Mouse (Mus musculus) heart, embryonic 13.5 days (tissue): Measurements from ENCODE around the gene Tead2. TPM values are rescaled to one million over a fixed set of nuclear protein-coding genes. Genes with fewer than 3 reads are reported as not detected.
A peak's percentile ranks its signal among the peaks of the same experiment; 100 is the strongest.

ENCODE experiments used
- ATAC-seq: fragments of 200-750 bp; cut with Nextera tagmentation; 2 replicates; pipeline ENCODE4 v1.8.0; 2017; ENCODE audit warnings: moderate TSS enrichment; ENCODE audit not compliant: insufficient number of reproducible peaks, low FRiP score, low TSS enrichment; ENCODE audit errors: extremely low read depth
- H3K27ac ChIP-seq: fragments of 300-500 bp; sonication (generic); replicated peaks from 2 replicates; pipeline ENCODE4 v1.5.1; 2015; ENCODE audit warnings: moderate library complexity, mild to moderate bottlenecking, inconsistent platforms
- H3K27me3 ChIP-seq: fragments of 300-500 bp; sonication (generic); replicated peaks from 2 replicates; pipeline ENCODE4 v1.6.1; 2015; ENCODE audit warnings: mild to moderate bottlenecking, inconsistent platforms
- H3K36me3 ChIP-seq: fragments of 300-500 bp; sonication (generic); 2 replicates; pipeline ENCODE4 v1.6.1; 2015; ENCODE audit warnings: mild to moderate bottlenecking, inconsistent platforms
- H3K4me1 ChIP-seq: fragments of 300-500 bp; sonication (generic); 2 replicates; pipeline ENCODE4 v1.6.1; 2015; ENCODE audit warnings: inconsistent platforms
- H3K4me2 ChIP-seq: fragments of 300-500 bp; sonication (generic); 2 replicates; pipeline ENCODE4 v1.6.1; 2015; ENCODE audit warnings: inconsistent platforms, mild to moderate bottlenecking, moderate library complexity
- H3K4me3 ChIP-seq: fragments of 300-500 bp; sonication (generic); 2 replicates; pipeline ENCODE4 v1.5.1; 2015; ENCODE audit warnings: moderate library complexity, mild to moderate bottlenecking, inconsistent platforms
- H3K9ac ChIP-seq: fragments of 300-500 bp; sonication (generic); 2 replicates; pipeline ENCODE4 v1.6.1; 2015; ENCODE audit warnings: inconsistent platforms, mild to moderate bottlenecking, moderate library complexity
- H3K9me3 ChIP-seq: fragments of 300-500 bp; sonication (generic); 2 replicates; pipeline ENCODE4 v1.6.1; 2016; ENCODE audit warnings: inconsistent platforms
- WGBS: fragments of 180-500 bp; shearing (Covaris S2); methylation state at CpG from one replicate; pipeline ENCODE4 v1.1.7; 2015; ENCODE audit warnings: mixed read lengths; 5-methylcytosine and 5-hydroxymethylcytosine counted together
- polyA plus RNA-seq: library from polyadenylated mRNA; unstranded; fragments of >200 nt; fragmentation: Nextera tagmentation; extraction: Ambion mirVana; gene quantifications from 2 replicates; pipeline ENCODE4 v1.2.1, GENCODE M21; 2015

Gene Tead2
- polyA plus RNA-seq, 1 experiment from 2014 or later = 127 TPM

GRCm38 (mm10) chr7:45229459-45230203, 14.1 kb downstream of the Tead2 start:
- no peaks in the 10 kb centered on the region for H3K27me3 ChIP-seq
- no peak overlapping the region for H3K4me2 ChIP-seq
- no peak overlapping the region for H3K9ac ChIP-seq
- H3K4me3 ChIP-seq = no peak overlapping the region
- WGBS = 81% methylated on average over 7 of the region's 7 CpGs
- peaks cover 31% of the 10 kb centered on the region for H3K4me1 ChIP-seq
- ATAC-seq = no peak
- no peak overlapping the region for H3K27ac ChIP-seq
- no peaks in the 10 kb centered on the region for H3K9me3 ChIP-seq
- H3K36me3 ChIP-seq = peaks cover 88% of the 10 kb centered on the region

DNA sequence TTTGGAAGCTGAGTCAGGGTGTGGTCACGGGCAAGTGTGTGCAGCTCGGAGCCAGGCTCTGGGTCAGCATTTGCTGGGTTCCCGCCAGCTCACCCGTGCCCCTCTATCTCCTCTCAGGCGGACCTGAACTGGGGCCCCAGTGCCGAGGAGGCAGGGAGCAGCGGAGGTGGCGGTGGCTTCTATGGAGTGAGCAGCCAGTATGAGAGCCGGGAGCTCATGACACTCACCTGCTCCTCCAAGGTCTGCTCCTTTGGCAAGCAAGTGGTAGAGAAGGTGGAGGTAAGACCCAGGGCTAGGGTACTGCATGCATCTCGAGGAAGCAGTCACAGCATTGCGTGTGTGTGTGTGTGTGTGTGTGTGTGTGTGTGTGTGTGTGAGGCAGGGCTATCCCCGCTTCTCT, 15.6 kb downstream of the Tead2 start:
- H3K4me3 ChIP-seq = no peak overlapping the region
- H3K27ac ChIP-seq = no peak overlapping the region
- no peak overlapping the region for H3K4me2 ChIP-seq
- peaks cover 73% of the 10 kb centered on the region for H3K36me3 ChIP-seq
- peaks cover 46% of the 10 kb centered on the region for H3K4me1 ChIP-seq
- H3K9ac ChIP-seq = no peak overlapping the region
- H3K27me3 ChIP-seq = no peaks in the 10 kb centered on the region; the same call in 1 of the 2 replicates
- no peaks in the 10 kb centered on the region for H3K9me3 ChIP-seq
- no peak for ATAC-seq
- 81% methylated on average over 12 of the region's 12 CpGs for WGBS

DNA sequence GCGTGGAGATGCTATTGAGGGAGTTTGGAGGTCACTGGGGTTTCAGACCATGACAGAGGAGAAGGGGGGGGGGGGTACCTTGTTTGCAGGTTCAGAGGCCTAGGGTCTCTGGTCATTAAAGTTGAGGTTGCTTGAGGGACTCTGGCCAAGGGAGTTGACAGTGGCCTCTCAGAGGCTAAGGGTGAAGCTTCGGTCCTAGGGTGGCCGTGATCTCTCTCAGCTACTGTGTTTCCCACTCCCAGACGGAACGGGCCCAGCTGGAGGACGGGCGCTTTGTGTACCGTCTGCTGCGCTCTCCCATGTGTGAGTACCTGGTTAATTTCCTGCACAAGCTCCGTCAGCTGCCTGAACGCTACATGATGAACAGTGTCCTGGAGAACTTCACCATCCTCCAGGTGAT, 16.4 kb downstream of the Tead2 start:
- Histone ChIP-seq H3K9ac (no peak overlapping the region), H3K27me3 (peaks cover 6% of the 10 kb centered on the region), H3K27ac (no peak overlapping the region), H3K36me3 (peaks cover 65% of the 10 kb centered on the region), H3K4me1 (peaks cover 46% of the 10 kb centered on the region), H3K4me2 (no peak overlapping the region), H3K4me3 (no peak overlapping the region), H3K9me3 (no peaks in the 10 kb centered on the region)
- WGBS = 82% methylated on average over 11 of the region's 11 CpGs
- no peak for ATAC-seq

- WGBS = 53% methylated on average over 13 of the region's 13 CpGs
- Histone ChIP-seq H3K9me3 (no peaks in the 10 kb centered on the region), H3K4me2 (no peak overlapping the region), H3K27ac (no peak overlapping the region), H3K9ac (peak overlapping the region; percentile 56), H3K27me3 (peaks cover 13% of the 10 kb centered on the region), H3K36me3 (peaks cover 57% of the 10 kb centered on the region), H3K4me3 (no peak overlapping the region), H3K4me1 (peaks cover 46% of the 10 kb centered on the region)
- ATAC-seq = no peak
These were observed 17.3 kb downstream of the Tead2 start for GRCm38 (mm10) chr7:45232716-45233465.

DNA sequence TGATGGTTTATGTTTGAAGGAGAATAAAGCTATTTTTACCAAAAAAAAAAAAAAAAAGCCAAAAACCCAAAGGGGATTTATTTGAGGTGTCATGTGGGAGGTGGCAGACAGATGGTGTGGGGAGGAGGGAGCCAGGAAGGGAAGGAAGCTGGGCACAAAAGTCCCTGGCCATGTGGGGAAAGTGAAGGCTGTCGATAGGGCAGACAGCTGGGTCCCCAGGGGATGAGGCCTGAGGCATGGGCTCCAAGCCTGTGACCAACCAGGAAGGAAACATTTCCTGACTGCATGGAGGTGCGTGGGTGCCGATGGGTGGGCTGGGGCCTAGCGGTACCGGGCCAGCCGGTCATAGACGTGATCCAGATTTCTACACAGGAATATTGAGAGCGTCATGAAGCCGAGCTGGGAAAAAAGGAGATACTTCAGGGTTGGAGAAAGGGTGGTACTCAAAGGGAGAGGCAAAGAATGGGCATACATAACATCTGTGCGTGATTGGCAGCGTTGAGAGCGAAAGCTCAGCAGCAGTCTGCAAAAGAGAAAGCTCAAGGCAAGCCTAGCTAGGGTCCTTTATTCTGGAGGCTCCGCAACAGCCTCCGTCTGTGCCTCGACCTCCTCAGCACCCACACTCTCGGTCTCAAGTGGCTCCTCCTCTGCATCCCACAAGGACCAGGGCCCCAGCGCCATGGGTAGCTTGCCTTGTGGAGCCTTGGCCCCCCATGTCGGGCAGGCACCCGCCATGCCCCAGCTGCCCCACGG, 18.2 kb downstream of the Tead2 start:
- Histone ChIP-seq H3K9me3 (no peaks in the 10 kb centered on the region), H3K36me3 (peaks cover 49% of the 10 kb centered on the region), H3K4me1 (peaks cover 50% of the 10 kb centered on the region), H3K4me2 (peak overlapping the region; percentile 59), H3K4me3 (peak overlapping the region; percentile 38), H3K27me3 (peaks cover 21% of the 10 kb centered on the region), H3K27ac (peak overlapping the region; percentile 74; the same call in 1 of the 2 replicates), H3K9ac (peak overlapping the region; percentile 72)
- 31% methylated on average over 20 of the region's 20 CpGs for WGBS
- no peak for ATAC-seq

- peak overlapping the region; percentile 72 for H3K9ac ChIP-seq
- H3K36me3 ChIP-seq = peaks cover 42% of the 10 kb centered on the region
- H3K27ac ChIP-seq = peak overlapping the region; percentile 74
- H3K4me3 ChIP-seq = peak overlapping the region; percentile 38
- peak overlapping the region; percentile 59 for H3K4me2 ChIP-seq
- ATAC-seq = no peak
- WGBS = 14% methylated on average over 29 of the region's 29 CpGs
- peaks cover 56% of the 10 kb centered on the region for H3K4me1 ChIP-seq
- no peaks in the 10 kb centered on the region for H3K9me3 ChIP-seq
- H3K27me3 ChIP-seq = peaks cover 27% of the 10 kb centered on the region
These were observed 18.8 kb downstream of the Tead2 start for GRCm38 (mm10) chr7:45234333-45234841.

DNA sequence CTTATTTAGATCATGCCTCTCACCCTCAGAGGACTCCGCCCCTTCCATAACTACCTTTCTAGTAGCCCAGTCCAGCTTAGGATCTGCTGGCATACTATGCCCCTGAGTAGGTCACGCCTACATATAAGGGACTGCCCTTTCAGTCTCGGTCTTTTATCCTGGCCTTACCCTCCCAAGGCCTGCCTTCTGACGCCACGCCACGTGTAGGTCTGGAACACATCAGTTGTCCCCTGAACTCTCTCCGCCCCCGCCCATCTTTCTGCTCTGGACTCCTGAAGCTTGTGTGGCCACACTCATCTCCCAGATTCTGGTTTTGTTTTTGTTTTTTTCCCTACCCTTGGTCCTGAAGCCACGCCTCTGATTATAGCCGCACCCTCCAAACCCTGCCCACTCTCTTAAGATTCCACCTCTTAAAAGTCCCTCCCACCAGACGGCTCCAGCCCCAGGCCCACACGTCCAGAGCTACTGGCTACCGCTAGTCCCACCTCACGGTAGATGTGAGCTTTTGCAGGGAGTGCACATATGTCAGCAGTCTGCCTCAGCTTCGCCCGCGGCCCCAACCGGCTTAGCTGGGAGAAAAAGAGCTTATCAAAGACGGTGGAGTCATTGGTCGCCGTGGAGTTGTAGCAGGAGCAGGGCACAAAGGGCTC, 19.5 kb downstream of the Tead2 start:
- Histone ChIP-seq H3K4me1 (peaks cover 56% of the 10 kb centered on the region), H3K27me3 (peaks cover 31% of the 10 kb centered on the region), H3K9me3 (no peaks in the 10 kb centered on the region), H3K4me3 (peak overlapping the region; percentile 38), H3K27ac (peak overlapping the region; percentile 74), H3K36me3 (peaks cover 36% of the 10 kb centered on the region), H3K4me2 (peak overlapping the region; percentile 59), H3K9ac (peak overlapping the region; percentile 72)
- WGBS = 2% methylated on average over 21 of the region's 21 CpGs
- ATAC-seq = peak; percentile 51

GRCm38 (mm10) chr7:45235656-45236180, 20.2 kb downstream of the Tead2 start:
- ATAC-seq = no peak
- WGBS = 28% methylated on average over 17 of the region's 17 CpGs
- Histone ChIP-seq H3K27me3 (peaks cover 38% of the 10 kb centered on the region), H3K4me2 (peak overlapping the region; percentile 59), H3K27ac (peak overlapping the region; percentile 74), H3K4me3 (peak overlapping the region; percentile 38), H3K9me3 (no peaks in the 10 kb centered on the region), H3K9ac (peak overlapping the region; percentile 72), H3K4me1 (peaks cover 59% of the 10 kb centered on the region), H3K36me3 (peaks cover 33% of the 10 kb centered on the region)

- Histone ChIP-seq H3K27ac (no peak overlapping the region), H3K4me2 (peak overlapping the region; percentile 33), H3K4me1 (peaks cover 50% of the 10 kb centered on the region), H3K9ac (no peak overlapping the region), H3K36me3 (peaks cover 10% of the 10 kb centered on the region), H3K27me3 (peaks cover 42% of the 10 kb centered on the region), H3K9me3 (no peaks in the 10 kb centered on the region), H3K4me3 (no peak overlapping the region)
- 72% methylated on average over 17 of the region's 17 CpGs for WGBS
- no peak for ATAC-seq
These were observed 22.5 kb downstream of the Tead2 start for GRCm38 (mm10) chr7:45237747-45238699.
